Mouse (Mus musculus): ENCODE data around the gene Srebf1. TPM values are rescaled to one million over a fixed set of nuclear protein-coding genes. Genes with fewer than 3 reads are reported as not detected.

The Srebf1 gene
- polyA plus RNA-seq, 1 experiment from 2014 or later, result 78.7 TPM

- H3K4me2 ChIP-seq, result peak overlapping the region; percentile 98
- WGBS, result under 1% methylated on average over 70 of the region's 71 CpGs
- DNase-seq (ENCODE audit: low spot score) (peak; percentile 84), ATAC-seq (replicated peaks; ENCODE audit: low FRiP score) (peak; percentile 64)
- no peaks in the 10 kb centered on the region for H3K27me3 ChIP-seq (replicated peaks; ENCODE audit: control insufficient read depth, insufficient read depth, low read length)
- H3K9me3 ChIP-seq (ENCODE audit: control insufficient read depth, low read length), result no peaks in the 10 kb centered on the region
- no peaks in the 10 kb centered on the region for H3K36me3 ChIP-seq (ENCODE audit: control insufficient read depth, insufficient read depth, low read length)
- H3K4me3 ChIP-seq (ENCODE audit: low read depth, low read length), result peak overlapping the region; percentile 74
- peaks cover 64% of the 10 kb centered on the region for H3K4me1 ChIP-seq (replicated peaks; ENCODE audit: control insufficient read depth, insufficient read depth, low read length)
- H3K9ac ChIP-seq (ENCODE audit: low read depth, low read length), result peak overlapping the region; percentile 89
- H3K27ac ChIP-seq (ENCODE audit: low read depth, low read length), result peak overlapping the region; percentile 86
These were observed 46.0 kb downstream of the Srebf1 start for GRCm38 (mm10) chr11:60176182-60176974.

- ATAC-seq (replicated peaks; ENCODE audit: low FRiP score), result peak; percentile 77
- Histone ChIP-seq H3K4me1 (replicated peaks; ENCODE audit: control insufficient read depth, insufficient read depth, low read length) (peaks cover 59% of the 10 kb centered on the region), H3K9me3 (ENCODE audit: control insufficient read depth, low read length) (no peaks in the 10 kb centered on the region)
These were observed 46.8 kb downstream of the Srebf1 start for GRCm38 (mm10) chr11:60175371-60176181.

DNA sequence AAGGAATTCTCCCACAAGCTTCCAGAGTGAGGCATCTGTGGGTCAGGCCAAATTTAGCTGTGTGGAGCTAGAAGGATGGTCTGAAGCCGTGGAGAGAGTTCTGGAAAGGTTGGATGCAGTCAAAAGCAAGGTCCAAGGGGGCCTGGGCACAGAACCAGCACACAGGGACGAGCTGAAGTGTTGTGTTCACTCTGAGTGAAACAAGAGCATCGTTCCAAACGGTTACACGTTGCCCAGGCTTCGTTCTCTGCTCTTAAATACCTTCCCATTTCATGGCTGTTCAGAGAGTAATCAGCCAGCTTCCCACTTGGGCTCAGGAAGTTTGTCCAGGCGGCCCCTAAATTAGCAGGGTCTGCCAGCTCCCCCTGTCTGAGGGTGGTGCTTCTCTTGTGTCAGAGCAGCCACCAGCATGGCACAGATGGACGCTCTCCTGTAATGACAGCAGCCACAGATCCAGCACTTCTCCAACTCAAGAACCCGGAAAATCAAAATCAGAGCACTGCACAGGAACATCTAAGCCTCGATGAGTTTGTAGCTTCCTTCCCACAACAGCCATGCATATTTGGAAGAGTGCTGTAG is 48.7 kb downstream of the Srebf1 start:
- no peak overlapping the region for H3K4me2 ChIP-seq
- DNase-seq (ENCODE audit: low spot score), result no peak
- H3K4me3 ChIP-seq (ENCODE audit: low read depth, low read length), result no peak overlapping the region
- peaks cover 45% of the 10 kb centered on the region for H3K4me1 ChIP-seq (replicated peaks; ENCODE audit: control insufficient read depth, insufficient read depth, low read length)
- no peak overlapping the region for H3K27ac ChIP-seq (ENCODE audit: low read depth, low read length)
- no peaks in the 10 kb centered on the region for H3K27me3 ChIP-seq (replicated peaks; ENCODE audit: control insufficient read depth, insufficient read depth, low read length)
- no peaks in the 10 kb centered on the region for H3K36me3 ChIP-seq (ENCODE audit: control insufficient read depth, insufficient read depth, low read length)
- no peak for ATAC-seq (replicated peaks; ENCODE audit: low FRiP score)
- H3K9ac ChIP-seq (ENCODE audit: low read depth, low read length), result no peak overlapping the region
- WGBS, result 82% methylated on average over 10 of the region's 10 CpGs
- no peaks in the 10 kb centered on the region for H3K9me3 ChIP-seq (ENCODE audit: control insufficient read depth, low read length)

More at GRCm38 (mm10) chr11:60175371-60176181, 46.8 kb downstream of the Srebf1 start:
- H3K4me3 ChIP-seq (ENCODE audit: low read depth, low read length), result peak overlapping the region; percentile 74
- H3K4me2 ChIP-seq, result peak overlapping the region; percentile 98
- peak overlapping the region; percentile 86 for H3K27ac ChIP-seq (ENCODE audit: low read depth, low read length)
- DNase-seq (ENCODE audit: low spot score), result peak; percentile 82
- under 1% methylated on average over 66 of the region's 66 CpGs for WGBS
- no peaks in the 10 kb centered on the region for H3K36me3 ChIP-seq (ENCODE audit: control insufficient read depth, insufficient read depth, low read length)
- no peaks in the 10 kb centered on the region for H3K27me3 ChIP-seq (replicated peaks; ENCODE audit: control insufficient read depth, insufficient read depth, low read length)
- peak overlapping the region; percentile 89 for H3K9ac ChIP-seq (ENCODE audit: low read depth, low read length)

DNA sequence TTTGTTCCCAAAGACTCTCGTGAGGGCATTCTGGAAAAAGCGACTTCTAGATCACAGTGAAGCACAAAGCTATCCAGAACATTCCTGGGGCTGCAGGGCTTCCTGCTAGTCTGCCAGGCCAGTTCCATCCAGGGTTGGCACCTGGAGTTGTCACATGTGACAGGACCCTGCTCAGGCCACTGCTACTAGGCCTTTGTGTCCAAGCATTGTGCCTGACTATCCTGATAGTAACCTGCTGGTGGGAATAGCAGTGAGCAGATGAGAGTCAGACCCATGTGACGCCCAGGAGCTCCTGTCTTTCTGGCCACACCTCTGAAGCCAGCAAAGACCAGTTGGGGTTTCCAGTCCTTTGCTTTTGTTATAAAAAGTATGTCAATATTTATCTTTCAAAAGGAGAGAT is 50.3 kb downstream of the Srebf1 start:
- ATAC-seq (replicated peaks; ENCODE audit: low FRiP score) (no peak), DNase-seq (ENCODE audit: low spot score) (no peak)
- Histone ChIP-seq H3K27me3 (replicated peaks; ENCODE audit: control insufficient read depth, insufficient read depth, low read length) (no peaks in the 10 kb centered on the region), H3K36me3 (ENCODE audit: control insufficient read depth, insufficient read depth, low read length) (no peaks in the 10 kb centered on the region), H3K27ac (ENCODE audit: low read depth, low read length) (no peak overlapping the region), H3K4me1 (replicated peaks; ENCODE audit: control insufficient read depth, insufficient read depth, low read length) (peaks cover 38% of the 10 kb centered on the region), H3K4me2 (no peak overlapping the region), H3K4me3 (ENCODE audit: low read depth, low read length) (no peak overlapping the region), H3K9ac (ENCODE audit: low read depth, low read length) (no peak overlapping the region), H3K9me3 (ENCODE audit: control insufficient read depth, low read length) (no peaks in the 10 kb centered on the region)
- WGBS, result 78% methylated on average over 3 of the region's 3 CpGs

- 51% methylated on average over 9 of the region's 9 CpGs for WGBS
- H3K9ac ChIP-seq (ENCODE audit: low read depth, low read length), result no peak overlapping the region
- no peak for ATAC-seq (replicated peaks; ENCODE audit: low FRiP score)
These were observed 53.6 kb downstream of the Srebf1 start for GRCm38 (mm10) chr11:60168780-60169179.

DNA sequence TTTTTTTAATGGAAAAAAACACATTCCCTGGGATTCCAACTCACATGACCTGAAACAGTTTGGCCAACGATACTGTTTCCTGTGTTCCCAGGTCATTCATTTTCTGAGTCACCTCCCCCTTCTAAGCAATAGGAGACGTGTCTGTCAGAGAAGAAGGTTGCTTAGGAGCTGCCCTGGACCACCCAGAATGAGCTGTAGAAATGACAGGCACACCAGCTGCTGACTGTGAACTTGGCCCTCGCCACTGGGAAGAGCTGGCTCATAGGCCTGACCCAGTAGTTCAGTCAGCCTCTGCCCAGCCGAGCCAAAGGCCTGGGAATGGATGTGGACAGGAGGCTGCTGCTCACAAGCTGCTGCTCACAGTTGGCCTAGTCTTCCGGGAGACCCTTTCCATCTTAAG is 57.3 kb downstream of the Srebf1 start:
- Histone ChIP-seq H3K9ac (ENCODE audit: low read depth, low read length) (no peak overlapping the region), H3K4me2 (no peak overlapping the region), H3K27me3 (replicated peaks; ENCODE audit: control insufficient read depth, insufficient read depth, low read length) (no peaks in the 10 kb centered on the region), H3K9me3 (ENCODE audit: control insufficient read depth, low read length) (no peaks in the 10 kb centered on the region), H3K36me3 (ENCODE audit: control insufficient read depth, insufficient read depth, low read length) (0 out of 2 replicates have a peak, but pooled peaks cover 5% of the 10 kb centered on the region), H3K4me1 (replicated peaks; ENCODE audit: control insufficient read depth, insufficient read depth, low read length) (peaks cover 42% of the 10 kb centered on the region), H3K4me3 (ENCODE audit: low read depth, low read length) (no peak overlapping the region), H3K27ac (ENCODE audit: low read depth, low read length) (no peak overlapping the region)
- 65% methylated on average over 5 of the region's 5 CpGs for WGBS
- ATAC-seq (replicated peaks; ENCODE audit: low FRiP score) (0 out of 2 replicates have a peak, but pooled peaks have one; percentile 27), DNase-seq (ENCODE audit: low spot score) (no peak)

More at GRCm38 (mm10) chr11:60168780-60169179, 53.6 kb downstream of the Srebf1 start:
- Histone ChIP-seq H3K36me3 (ENCODE audit: control insufficient read depth, insufficient read depth, low read length) (no peaks in the 10 kb centered on the region), H3K4me3 (ENCODE audit: low read depth, low read length) (no peak overlapping the region), H3K4me2 (no peak overlapping the region), H3K4me1 (replicated peaks; ENCODE audit: control insufficient read depth, insufficient read depth, low read length) (peaks cover 35% of the 10 kb centered on the region), H3K27me3 (replicated peaks; ENCODE audit: control insufficient read depth, insufficient read depth, low read length) (no peaks in the 10 kb centered on the region), H3K9me3 (ENCODE audit: control insufficient read depth, low read length) (no peaks in the 10 kb centered on the region), H3K27ac (ENCODE audit: low read depth, low read length) (peak overlapping the region; percentile 5; the same call in 1 of the 2 replicates)
- no peak for DNase-seq (ENCODE audit: low spot score)

DNA sequence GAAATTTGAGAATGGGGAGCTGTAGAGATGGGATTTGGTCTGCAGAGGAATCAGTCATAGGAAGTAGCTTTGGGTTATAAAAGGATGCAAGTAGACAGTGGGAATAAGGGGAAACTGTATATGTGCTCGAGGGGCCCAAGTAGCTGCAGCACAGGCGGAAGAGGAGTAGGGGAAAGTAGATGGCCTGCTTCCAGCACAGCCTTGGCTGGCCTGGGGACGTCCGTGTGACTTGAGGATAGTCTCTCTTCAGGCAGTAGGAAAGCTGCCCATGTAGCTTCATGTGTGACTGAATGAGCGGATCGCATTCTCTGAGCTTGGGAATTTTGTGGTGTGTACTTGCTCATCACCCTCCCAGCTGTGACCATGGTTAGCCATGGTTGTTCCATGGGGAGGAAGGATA is 57.9 kb downstream of the Srebf1 start:
- 83% methylated on average over 6 of the region's 6 CpGs for WGBS
- H3K9me3 ChIP-seq (ENCODE audit: control insufficient read depth, low read length), result no peaks in the 10 kb centered on the region
- DNase-seq (ENCODE audit: low spot score), result no peak
- no peak overlapping the region for H3K9ac ChIP-seq (ENCODE audit: low read depth, low read length)
- H3K4me3 ChIP-seq (ENCODE audit: low read depth, low read length), result no peak overlapping the region
- no peak overlapping the region for H3K27ac ChIP-seq (ENCODE audit: low read depth, low read length)
- ATAC-seq (replicated peaks; ENCODE audit: low FRiP score), result no peak
- H3K4me1 ChIP-seq (replicated peaks; ENCODE audit: control insufficient read depth, insufficient read depth, low read length), result peaks cover 48% of the 10 kb centered on the region
- H3K27me3 ChIP-seq (replicated peaks; ENCODE audit: control insufficient read depth, insufficient read depth, low read length), result no peaks in the 10 kb centered on the region
- no peak overlapping the region for H3K4me2 ChIP-seq
- 0 out of 2 replicates have a peak, but pooled peaks cover 5% of the 10 kb centered on the region for H3K36me3 ChIP-seq (ENCODE audit: control insufficient read depth, insufficient read depth, low read length)

DNA sequence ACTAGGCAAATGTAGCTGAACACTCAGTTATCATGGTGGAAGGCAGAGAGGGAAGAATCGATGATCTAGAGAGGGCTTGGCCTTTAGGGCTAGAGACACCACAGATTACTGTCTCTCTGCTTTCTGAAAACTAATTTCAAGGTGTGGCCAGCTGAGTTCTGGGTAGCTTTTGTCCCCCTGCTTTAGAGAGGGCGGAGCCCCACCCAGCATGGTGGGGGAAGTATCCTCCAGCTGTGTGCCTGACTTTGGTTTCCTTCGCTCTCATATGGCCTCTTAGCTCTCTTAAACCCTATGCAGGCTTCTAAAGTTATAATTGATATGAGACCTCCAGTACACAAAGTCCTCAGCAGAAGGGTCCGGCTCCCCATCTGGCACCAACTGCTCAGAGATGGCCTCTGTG is 59.0 kb downstream of the Srebf1 start:
- WGBS, result 93% methylated on average over 4 of the region's 4 CpGs
- Histone ChIP-seq H3K36me3 (ENCODE audit: control insufficient read depth, insufficient read depth, low read length) (0 out of 2 replicates have a peak, but pooled peaks cover 5% of the 10 kb centered on the region), H3K4me3 (ENCODE audit: low read depth, low read length) (no peak overlapping the region), H3K27me3 (replicated peaks; ENCODE audit: control insufficient read depth, insufficient read depth, low read length) (no peaks in the 10 kb centered on the region), H3K4me2 (no peak overlapping the region), H3K9ac (ENCODE audit: low read depth, low read length) (no peak overlapping the region), H3K27ac (ENCODE audit: low read depth, low read length) (no peak overlapping the region), H3K4me1 (replicated peaks; ENCODE audit: control insufficient read depth, insufficient read depth, low read length) (peaks cover 53% of the 10 kb centered on the region), H3K9me3 (ENCODE audit: control insufficient read depth, low read length) (no peaks in the 10 kb centered on the region)
- no peak for DNase-seq (ENCODE audit: low spot score)
- no peak for ATAC-seq (replicated peaks; ENCODE audit: low FRiP score)

All from liver, embryonic 11.5 days (tissue).